Mouse (Mus musculus) gastrocnemius, postnatal 14 days (tissue): ENCODE results near the gene Osmr. TPM values are rescaled to one million over a fixed set of nuclear protein-coding genes. Genes with fewer than 3 reads are reported as not detected.
"Not testable (repeated sequence)": the region's sequence is repeated elsewhere in the genome, so short reads cannot be mapped to it uniquely, and the experiment has no call there.

Source experiments
- DNase-seq: peaks from one replicate; pipeline ENCODE4 v3.0.0; 2021; ENCODE audit warnings: mixed read lengths
- intact Hi-C: fragments of 180-260 bp; cut with DNase I; formaldehyde crosslinking; loops from one replicate; pipeline ENCODE4 v1.15.1; 2025; ENCODE audit warnings: low total_unique reads
- total RNA-seq, 2 experiments: library from RNA; stranded (reverse); gene quantifications; 2 replicates each; pipeline ENCODE4 v1.2.3; 2021

The Osmr gene
- total RNA-seq, 2 experiments from 2014 or later = 4.2 to 5.9 TPM

- intact Hi-C loops = no loop called here
- DNase-seq = peak; percentile 11
Observed at GRCm38 (mm10) chr15:6871621-6872359, 3.0 kb downstream of the Osmr start.

- intact Hi-C loops = no loop called here
- no peak for DNase-seq
Observed at GRCm38 (mm10) chr15:6866888-6867287, 7.9 kb downstream of the Osmr start.

DNA sequence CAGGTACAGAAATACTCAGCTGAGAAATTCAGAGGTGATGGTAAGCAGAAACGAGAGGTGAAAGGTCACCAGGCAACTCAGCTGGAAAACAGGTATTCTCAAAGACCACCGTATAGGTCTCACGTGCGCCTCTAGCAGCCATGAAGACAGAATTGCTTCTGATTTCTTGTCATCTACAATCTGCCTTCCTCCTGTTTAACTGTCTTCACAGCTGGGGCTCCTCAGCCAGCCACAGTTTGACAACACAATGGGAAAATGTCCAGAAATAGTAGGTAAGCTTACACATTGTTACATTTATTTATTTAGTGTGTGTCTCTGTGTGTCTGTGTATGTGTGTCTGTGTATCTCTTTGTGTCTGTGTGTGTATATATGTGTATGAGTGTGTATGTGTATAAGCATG lies 12.6 kb downstream of the Osmr start:
- no peak for DNase-seq
- intact Hi-C loops = no loop called here

- peak; percentile 16 for DNase-seq
- intact Hi-C loops = no loop called here
Observed at GRCm38 (mm10) chr15:6861617-6862016, 13.2 kb downstream of the Osmr start.

- DNase-seq = no peak
- intact Hi-C loops = no loop called here
Observed at GRCm38 (mm10) chr15:6859781-6860180, 15.0 kb downstream of the Osmr start.

DNA sequence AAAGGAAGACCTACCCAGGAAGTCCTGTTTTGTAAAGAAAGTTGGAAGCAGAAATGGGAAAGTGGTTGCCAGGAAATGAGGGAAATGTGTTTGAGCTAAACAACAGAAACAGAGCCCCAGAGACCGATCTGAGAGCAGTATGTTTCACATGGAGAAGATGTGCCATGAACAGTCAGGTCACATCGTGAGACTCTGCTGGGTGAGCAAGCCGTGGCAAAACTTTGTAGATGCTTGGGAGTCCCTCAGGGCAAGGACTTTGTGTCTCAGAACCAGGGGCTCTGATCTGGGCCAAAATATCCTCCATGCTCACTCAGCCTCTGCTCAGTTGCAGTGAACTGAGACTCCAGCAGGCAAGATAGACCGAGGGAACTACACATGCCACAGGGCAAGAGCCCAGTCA lies 15.9 kb downstream of the Osmr start:
- intact Hi-C loops = no loop called here
- no peak for DNase-seq

- intact Hi-C loops = no loop called here
- DNase-seq = no peak
Observed at GRCm38 (mm10) chr15:6857270-6857905, 17.4 kb downstream of the Osmr start.

GRCm38 (mm10) chr15:6849851-6850250 lies 24.9 kb downstream of the Osmr start:
- intact Hi-C loops = loop anchor here (5.0 kb wide), 1 partner anchor 377 kb away; no protein-coding TSS in a partner anchor
- no peak for DNase-seq

DNA sequence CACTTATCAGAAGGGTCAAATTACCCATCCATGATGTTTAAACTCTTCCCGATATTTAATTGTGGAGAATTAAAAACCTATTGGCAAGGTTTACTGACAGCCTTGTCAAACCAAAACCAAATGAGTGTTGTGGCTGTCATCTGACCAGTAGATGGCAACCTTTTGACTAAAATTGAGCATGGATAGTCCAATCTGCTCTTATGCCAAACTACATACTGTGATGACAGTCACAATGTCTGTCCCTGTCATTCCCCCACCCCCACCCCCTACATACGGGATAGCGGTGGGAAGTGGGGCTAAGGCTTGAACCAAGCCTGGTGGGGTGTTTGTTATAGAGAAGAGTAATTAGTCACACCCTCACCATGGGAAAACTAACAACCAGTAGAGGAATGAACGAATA lies 34.6 kb downstream of the Osmr start:
- intact Hi-C loops = no loop called here
- DNase-seq = no peak

DNA sequence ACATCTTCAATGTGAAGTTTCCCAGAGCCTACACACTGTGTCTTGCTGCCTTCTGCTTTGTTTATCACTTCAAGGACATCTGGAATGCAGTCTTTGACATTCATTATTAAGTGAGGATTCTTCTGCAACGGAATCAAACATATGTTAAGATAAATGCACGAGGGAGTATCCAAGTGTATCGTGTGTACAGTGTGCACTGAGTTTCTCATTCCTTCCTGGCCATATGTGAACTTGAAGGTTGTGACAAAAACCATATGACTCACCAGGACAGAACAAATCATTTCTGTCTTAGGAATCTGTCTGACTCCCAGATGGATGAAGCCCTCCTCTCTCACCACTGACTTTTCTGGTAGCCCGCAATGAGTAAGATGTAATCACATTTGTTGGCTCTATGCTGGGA lies 59.0 kb downstream of the Osmr start:
- intact Hi-C loops = no loop called here
- no peak for DNase-seq

- intact Hi-C loops, DNase-seq: not testable (repeated sequence)
Observed at GRCm38 (mm10) chr15:6801212-6801611, 73.6 kb downstream of the Osmr start.

GRCm38 (mm10) chr15:6792846-6793245 lies 81.9 kb downstream of the Osmr start:
- no peak for DNase-seq
- intact Hi-C loops = no loop called here

- DNase-seq = no peak
- intact Hi-C loops = no loop called here
Observed at GRCm38 (mm10) chr15:6791648-6792047, 83.1 kb downstream of the Osmr start.

- no peak for DNase-seq
- intact Hi-C loops = no loop called here
Observed at GRCm38 (mm10) chr15:6790011-6790410, 84.8 kb downstream of the Osmr start.

DNA sequence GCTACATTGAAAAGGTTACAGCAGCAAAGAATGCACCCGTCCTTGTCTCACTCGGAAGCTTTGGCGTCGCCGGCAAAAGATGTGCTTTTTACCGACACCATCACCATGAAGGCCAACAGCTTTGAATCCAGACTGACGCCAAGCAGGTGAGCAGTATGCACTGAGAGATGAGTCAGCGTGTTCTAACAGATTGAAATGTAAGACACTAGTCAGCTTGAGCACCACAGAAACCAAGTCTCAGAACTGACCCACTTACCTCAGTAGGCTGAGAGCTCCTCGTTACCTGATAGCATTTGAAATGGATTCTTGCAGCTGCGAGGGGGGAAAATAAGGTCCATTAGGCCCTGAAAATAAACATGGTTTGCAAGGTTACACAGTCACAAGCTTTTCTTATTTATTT lies 87.5 kb downstream of the Osmr start:
- intact Hi-C loops = no loop called here
- DNase-seq = no peak

- intact Hi-C loops = no loop called here
- DNase-seq = no peak
Observed at GRCm38 (mm10) chr15:6786212-6786611, 88.6 kb downstream of the Osmr start.

GRCm38 (mm10) chr15:6772265-6772664 lies 102.5 kb downstream of the Osmr start:
- no peak for DNase-seq
- intact Hi-C loops = no loop called here
